Mouse (Mus musculus) heart, postnatal 0 days (tissue): Measurements from ENCODE around the gene Tmem156.

Experiments
- CTCF ChIP-seq: IDR thresholded peaks from 2 replicates; pipeline ENCODE4 v1.5.1; 2016; ENCODE audit warnings: antibody characterized with exemption, control low read depth, low read depth
- EP300 ChIP-seq: IDR thresholded peaks from 2 replicates; pipeline ENCODE4 v1.6.1; 2016; ENCODE audit warnings: antibody characterized with exemption, low read depth

- TF ChIP-seq CTCF (no peak), EP300 (no peak)
Observed at GRCm38 (mm10) chr5:65057596-65057995, 34.3 kb downstream of the Tmem156 start.
